Mouse (Mus musculus) kidney, postnatal 0 days (tissue): Measurements from ENCODE around the gene Wdr25. TPM values are rescaled to one million over a fixed set of nuclear protein-coding genes. Genes with fewer than 3 reads are reported as not detected.

Source experiments
- ATAC-seq: fragments of 200-750 bp; cut with Nextera tagmentation; replicated peaks from 2 replicates; pipeline ENCODE4 v1.8.0; 2017; ENCODE audit warnings: low read depth, moderate number of reproducible peaks, moderate TSS enrichment, moderate library complexity; ENCODE audit not compliant: low FRiP score
- DNase-seq: peaks from one replicate; pipeline ENCODE4 v3.0.0-alpha.2; 2016; ENCODE audit warnings: low spot score
- H3K27ac ChIP-seq: fragments of 300-500 bp; sonication (generic); 2 replicates; pipeline ENCODE4 v1.5.1; 2014; ENCODE audit warnings: mild to moderate bottlenecking
- H3K27me3 ChIP-seq: fragments of 300-500 bp; sonication (generic); 2 replicates; pipeline ENCODE4 v1.6.1; 2014; ENCODE audit warnings: low read length, mixed read lengths; ENCODE audit not compliant: insufficient read depth
- H3K36me3 ChIP-seq: fragments of 300-500 bp; sonication (generic); 2 replicates; pipeline ENCODE4 v1.6.1; 2014; ENCODE audit warnings: low read length, mixed read lengths; ENCODE audit not compliant: insufficient read depth
- H3K4me1 ChIP-seq: fragments of 300-500 bp; sonication (generic); replicated peaks from 2 replicates; pipeline ENCODE4 v1.6.1; 2014; ENCODE audit warnings: antibody characterized with exemption, low read length, mixed read lengths; ENCODE audit not compliant: insufficient read depth
- H3K4me2 ChIP-seq: fragments of 300-500 bp; sonication (generic); 2 replicates; pipeline ENCODE4 v1.6.1; 2014; ENCODE audit warnings: mild to moderate bottlenecking, low read length, moderate library complexity, mixed read lengths
- H3K4me3 ChIP-seq: fragments of 300-500 bp; sonication (generic); replicated peaks from 2 replicates; pipeline ENCODE4 v1.5.1; 2014; ENCODE audit warnings: low read depth, low read length
- H3K9ac ChIP-seq: fragments of 300-500 bp; sonication (generic); 2 replicates; pipeline ENCODE4 v1.6.1; 2014; ENCODE audit warnings: low read depth, low read length
- H3K9me3 ChIP-seq: fragments of 300-500 bp; sonication (generic); replicated peaks from 2 replicates; pipeline ENCODE4 v1.6.1; 2016; ENCODE audit warnings: low read length, inconsistent platforms, mixed read lengths
- CTCF ChIP-seq: IDR thresholded peaks from 2 replicates; pipeline ENCODE4 v1.5.1; 2016; ENCODE audit warnings: antibody characterized with exemption, low read depth, mild to moderate bottlenecking, moderate library complexity
- WGBS: fragments of 180-500 bp; shearing (Covaris S2); extraction: QIAGEN DNeasy Blood & Tissue Kit; methylation state at CpG from one replicate; pipeline ENCODE4 v1.1.7; 2014; 5-methylcytosine and 5-hydroxymethylcytosine counted together
- polyA plus RNA-seq: library from polyadenylated mRNA; unstranded; fragments of >200 nt; fragmentation: Nextera tagmentation; extraction: Ambion mirVana; gene quantifications from 2 replicates; pipeline ENCODE4 v1.2.1, GENCODE M21; 2015

The Wdr25 gene
- polyA plus RNA-seq, 1 experiment from 2014 or later: 5.3 TPM

- Histone ChIP-seq H3K4me2 (no peak overlapping the region), H3K4me3 (no peak overlapping the region), H3K36me3 (no peaks in the 10 kb centered on the region), H3K27me3 (no peaks in the 10 kb centered on the region), H3K27ac (no peak overlapping the region), H3K9ac (no peak overlapping the region), H3K9me3 (no peaks in the 10 kb centered on the region), H3K4me1 (no peaks in the 10 kb centered on the region)
- no peak for TF ChIP-seq CTCF
- 71% methylated on average over 6 of the region's 6 CpGs for WGBS
- ATAC-seq (no peak), DNase-seq (no peak)
These were observed 180.7 kb downstream of the Wdr25 start for GRCm38 (mm10) chr12:109074106-109074505.

DNA sequence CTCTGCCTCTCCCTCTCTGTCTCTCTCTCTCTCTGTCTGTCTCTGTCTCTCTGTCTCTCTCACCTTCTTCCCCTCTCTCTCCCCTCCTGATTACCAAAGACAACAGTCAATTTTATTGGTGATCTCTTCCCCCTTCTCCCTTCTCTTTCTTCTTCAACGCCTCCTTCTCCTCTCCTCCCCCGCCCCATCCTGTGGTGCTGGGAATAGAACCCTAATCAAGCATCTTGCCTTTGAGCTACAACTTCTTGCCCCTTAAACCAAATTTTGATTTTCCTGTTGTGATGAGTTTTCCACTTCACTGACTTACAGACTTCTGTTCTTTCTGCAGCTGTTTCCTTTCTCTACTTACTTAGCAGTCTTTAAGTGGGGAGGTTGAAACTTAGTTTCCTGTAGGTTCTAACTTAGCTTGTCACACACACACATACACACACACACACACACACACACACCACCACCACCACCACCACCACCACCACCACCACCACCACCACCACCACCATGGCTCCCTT lies 181.4 kb downstream of the Wdr25 start:
- Histone ChIP-seq H3K4me3 (no peak overlapping the region), H3K27ac (no peak overlapping the region), H3K4me1 (no peaks in the 10 kb centered on the region), H3K9ac (no peak overlapping the region), H3K4me2 (no peak overlapping the region), H3K27me3 (no peaks in the 10 kb centered on the region), H3K9me3 (no peaks in the 10 kb centered on the region), H3K36me3 (no peaks in the 10 kb centered on the region)
- DNase-seq (no peak), ATAC-seq (no peak)
- no peak for TF ChIP-seq CTCF
- 66% methylated on average over 2 of the region's 2 CpGs for WGBS

- WGBS: 89% methylated on average over 6 of the region's 6 CpGs
- H3K36me3 ChIP-seq: no peaks in the 10 kb centered on the region
- no peak overlapping the region for H3K27ac ChIP-seq
- no peak overlapping the region for H3K9ac ChIP-seq
- H3K27me3 ChIP-seq: no peaks in the 10 kb centered on the region
- H3K4me2 ChIP-seq: no peak overlapping the region
- no peak overlapping the region for H3K4me3 ChIP-seq
- no peak for TF ChIP-seq CTCF
- ATAC-seq (no peak), DNase-seq (no peak)
- H3K4me1 ChIP-seq: no peaks in the 10 kb centered on the region
- H3K9me3 ChIP-seq: no peaks in the 10 kb centered on the region
These were observed 183.6 kb downstream of the Wdr25 start for GRCm38 (mm10) chr12:109077036-109077435.

Other genes starting within 250 kb of the Wdr25 start
- gene Degs2, start 191.3 kb upstream of the Wdr25 start, polyA plus RNA-seq: 19.0 and 21.5 TPM in 2 replicates
- gene Yy1, start 100.7 kb upstream of the Wdr25 start, polyA plus RNA-seq: 15.6 and 17.3 TPM in 2 replicates
- 6.4 and 6.6 TPM in 2 replicates for gene Slc25a29, start 57.7 kb upstream of the Wdr25 start, polyA plus RNA-seq
- 7.1 and 7.6 TPM in 2 replicates for gene Slc25a47, start 57.6 kb upstream of the Wdr25 start, polyA plus RNA-seq
- gene Wars, start 543 bp downstream of the Wdr25 start, polyA plus RNA-seq: 67.3 and 72.7 TPM in 2 replicates
- 3.0 and 3.2 TPM in 2 replicates for gene Begain, start 174.6 kb downstream of the Wdr25 start, polyA plus RNA-seq